Mouse (Mus musculus) limb, embryonic 10.5 days (tissue): ENCODE measurements around the gene Olfr10. TPM values are rescaled to one million over a fixed set of nuclear protein-coding genes. Genes with fewer than 3 reads are reported as not detected.

Source experiments
- DNase-seq: peaks from one replicate; pipeline ENCODE4 v3.0.0-alpha.2; 2017; ENCODE audit warnings: low spot score
- H3K27ac ChIP-seq: fragments of 300-500 bp; sonication (generic); 2 replicates; pipeline ENCODE4 v1.5.1; 2016; ENCODE audit warnings: mild to moderate bottlenecking
- H3K27me3 ChIP-seq: fragments of 300-500 bp; sonication (generic); 2 replicates; pipeline ENCODE4 v1.6.1; 2016; ENCODE audit warnings: low read depth, mild to moderate bottlenecking; ENCODE audit not compliant: poor library complexity, severe bottlenecking
- H3K36me3 ChIP-seq: fragments of 300-500 bp; sonication (generic); 2 replicates; pipeline ENCODE4 v1.6.1; 2016; ENCODE audit warnings: mild to moderate bottlenecking, moderate library complexity
- H3K4me1 ChIP-seq: fragments of 300-500 bp; sonication (generic); 2 replicates; pipeline ENCODE4 v1.6.1; 2016
- H3K4me3 ChIP-seq: fragments of 300-500 bp; sonication (generic); 2 replicates; pipeline ENCODE4 v1.5.1; 2016; ENCODE audit warnings: mild to moderate bottlenecking, moderate library complexity
- H3K9me3 ChIP-seq: fragments of 300-500 bp; sonication (generic); replicated peaks from 2 replicates; pipeline ENCODE4 v1.6.1; 2016; ENCODE audit warnings: mild to moderate bottlenecking
- WGBS: fragments of 180-500 bp; shearing (Covaris S2); methylation state at CpG from one replicate; pipeline ENCODE4 v1.1.7; 2016; 5-methylcytosine and 5-hydroxymethylcytosine counted together
- polyA plus RNA-seq: library from polyadenylated mRNA; unstranded; fragments of >200 nt; fragmentation: Nextera tagmentation; extraction: Ambion mirVana; gene quantifications from 2 replicates; pipeline ENCODE4 v1.2.1, GENCODE M21; 2016

The Olfr10 gene
- polyA plus RNA-seq, 1 experiment from 2014 or later: not detected

- DNase-seq: no peak
- H3K36me3 ChIP-seq: no peaks in the 10 kb centered on the region
- WGBS: 78% methylated on average over 4 of the region's 4 CpGs
- H3K4me1 ChIP-seq: no peaks in the 10 kb centered on the region
- no peaks in the 10 kb centered on the region for H3K9me3 ChIP-seq
- H3K27me3 ChIP-seq: no peaks in the 10 kb centered on the region
- H3K4me3 ChIP-seq: no peak overlapping the region
- H3K27ac ChIP-seq: no peak overlapping the region
These were observed 32.8 kb downstream of the Olfr10 start for GRCm38 (mm10) chr11:49337150-49337832.

Other genes with a start within 250 kb of the Olfr10 start
- gene Tgtp2, start 240.5 kb upstream of the Olfr10 start, polyA plus RNA-seq: not detected in 2 replicates
- 0.45 and 0.49 TPM in 2 replicates for gene Ifi47, start 228.2 kb upstream of the Olfr10 start, polyA plus RNA-seq
- gene Olfr1396, start 189.9 kb upstream of the Olfr10 start, polyA plus RNA-seq: not detected in 2 replicates
- gene Olfr1395, start 162.5 kb upstream of the Olfr10 start, polyA plus RNA-seq: not detected in 2 replicates
- not detected in 2 replicates for gene Olfr1394, start 150.4 kb upstream of the Olfr10 start, polyA plus RNA-seq
- 0.34 TPM in 1 of 2 replicates, not detected in the other for gene Btnl9, start 117.6 kb upstream of the Olfr10 start, polyA plus RNA-seq
- 34.6 and 48.3 TPM in 2 replicates for gene Zfp62, start 101.4 kb upstream of the Olfr10 start, polyA plus RNA-seq
- gene Mgat1, start 60.5 kb upstream of the Olfr10 start, polyA plus RNA-seq: 40.0 and 46.0 TPM in 2 replicates
- not detected in 2 replicates for gene Olfr1393, start 26.4 kb upstream of the Olfr10 start, polyA plus RNA-seq
- not detected in 2 replicates for gene Olfr1392, start 19.5 kb upstream of the Olfr10 start, polyA plus RNA-seq
- not detected in 2 replicates for gene Olfr1391, start 18.0 kb downstream of the Olfr10 start, polyA plus RNA-seq
- not detected in 2 replicates for gene Olfr1390, start 30.4 kb downstream of the Olfr10 start, polyA plus RNA-seq
- not detected in 2 replicates for gene Olfr1389, start 118.3 kb downstream of the Olfr10 start, polyA plus RNA-seq
- gene Olfr1388, start 131.9 kb downstream of the Olfr10 start, polyA plus RNA-seq: 0.09 and 0.10 TPM in 2 replicates
- gene Olfr1387, start 150.6 kb downstream of the Olfr10 start, polyA plus RNA-seq: not detected in 2 replicates
- gene Olfr1386, start 160.3 kb downstream of the Olfr10 start, polyA plus RNA-seq: not detected in 2 replicates
- gene Olfr1385, start 184.3 kb downstream of the Olfr10 start, polyA plus RNA-seq: not detected in 2 replicates
- gene Olfr1384, start 202.0 kb downstream of the Olfr10 start, polyA plus RNA-seq: not detected in 2 replicates
- not detected in 2 replicates for gene Olfr1383, start 214.9 kb downstream of the Olfr10 start, polyA plus RNA-seq
- gene Olfr1382, start 223.5 kb downstream of the Olfr10 start, polyA plus RNA-seq: not detected in 2 replicates
- gene Olfr1381, start 238.7 kb downstream of the Olfr10 start, polyA plus RNA-seq: not detected in 2 replicates